Mouse (Mus musculus) brain, embryonic 14.5 days (tissue): ENCODE measurements around the gene Ncstn. TPM values are rescaled to one million over a fixed set of nuclear protein-coding genes. Genes with fewer than 3 reads are reported as not detected.

Experiments used
- DNase-seq: peaks from one replicate; pipeline ENCODE4 v3.0.0-alpha.2; 2011; ENCODE audit warnings: low read depth
- CTCF ChIP-seq: fragments of 200-500 bp; IDR thresholded peaks from 2 replicates; pipeline ENCODE4 v1.5.1; 2012; ENCODE audit warnings: inconsistent platforms, mild to moderate bottlenecking, moderate library complexity, borderline replicate concordance; ENCODE audit not compliant: insufficient read depth, insufficient read length; ENCODE audit errors: extremely low read depth
- POLR2A ChIP-seq: fragments of 200-500 bp; IDR thresholded peaks from 2 replicates; pipeline ENCODE4 v1.6.1; 2012; ENCODE audit warnings: mild to moderate bottlenecking, inconsistent platforms, borderline replicate concordance; ENCODE audit not compliant: poor library complexity, insufficient read depth, insufficient read length, severe bottlenecking; ENCODE audit errors: extremely low read depth
- polyA plus RNA-seq: library from polyadenylated mRNA; depleted of rRNA; stranded (reverse); fragments of >200 nt; gene quantifications from 2 replicates; pipeline ENCODE4 v1.2.3, GENCODE M21; 2012; rRNA removed

The Ncstn gene
- 136 and 139 TPM in 2 replicates for polyA plus RNA-seq

GRCm38 (mm10) chr1:172082101-172082898 is at the start of gene Ncstn, which contains the start of gene Copa:
Gene Ncstn (minus strand): TSS chr1:172082795.
Gene Copa (plus strand): TSS chr1:172082529.
- peak; percentile 98 for DNase-seq
- TF ChIP-seq POLR2A = peak; percentile 22; the same call in 1 of the 2 replicates
- no peak for TF ChIP-seq CTCF

GRCm38 (mm10) chr1:172132319-172132718 is 49.7 kb upstream of the Ncstn start:
- no peak for TF ChIP-seq CTCF
- no peak for TF ChIP-seq POLR2A
- DNase-seq = peak; percentile 22

- no peak for DNase-seq
- TF ChIP-seq CTCF = no peak
- no peak for TF ChIP-seq POLR2A
Observed at GRCm38 (mm10) chr1:172129780-172130179, 47.2 kb upstream of the Ncstn start.

- TF ChIP-seq POLR2A (no peak), CTCF (peak; percentile 52; the same call in 1 of the 2 replicates)
- DNase-seq = peak; percentile 36
Observed at GRCm38 (mm10) chr1:172129108-172129507, 46.5 kb upstream of the Ncstn start.

GRCm38 (mm10) chr1:172128563-172128962 is 46.0 kb upstream of the Ncstn start:
- TF ChIP-seq POLR2A (no peak), CTCF (no peak)
- DNase-seq = no peak

GRCm38 (mm10) chr1:172127487-172127886 is 44.9 kb upstream of the Ncstn start:
- no peak for TF ChIP-seq POLR2A
- TF ChIP-seq CTCF = no peak
- no peak for DNase-seq

- TF ChIP-seq POLR2A = peak; percentile 47; the same call in 1 of the 2 replicates
- TF ChIP-seq CTCF = no peak
- DNase-seq = peak; percentile 98
Observed at GRCm38 (mm10) chr1:172126376-172127347, 44.1 kb upstream of the Ncstn start, which contains the start of gene Pex19. Gene Pex19 (plus strand): TSS chr1:172126755.

GRCm38 (mm10) chr1:172124572-172124971 is 42.0 kb upstream of the Ncstn start:
- no peak for DNase-seq
- no peak for TF ChIP-seq CTCF
- TF ChIP-seq POLR2A = no peak

- no peak for DNase-seq
- TF ChIP-seq POLR2A = no peak
- TF ChIP-seq CTCF = no peak
Observed at GRCm38 (mm10) chr1:172122671-172123070, 40.1 kb upstream of the Ncstn start.

- peak; percentile 76; the same call in 1 of the 2 replicates for TF ChIP-seq CTCF
- TF ChIP-seq POLR2A = no peak
Observed at GRCm38 (mm10) chr1:172119720-172120119, 37.1 kb upstream of the Ncstn start.

GRCm38 (mm10) chr1:172119100-172119499 is 36.5 kb upstream of the Ncstn start:
- no peak for DNase-seq
- TF ChIP-seq POLR2A = no peak
- no peak for TF ChIP-seq CTCF

More at GRCm38 (mm10) chr1:172119720-172120119, 37.1 kb upstream of the Ncstn start:
- DNase-seq = peak; percentile 90

- DNase-seq = no peak
- TF ChIP-seq POLR2A = no peak
- TF ChIP-seq CTCF = no peak
Observed at GRCm38 (mm10) chr1:172116948-172117347, 34.4 kb upstream of the Ncstn start.

GRCm38 (mm10) chr1:172107777-172108477 is 25.3 kb upstream of the Ncstn start:
- no peak for TF ChIP-seq CTCF
- TF ChIP-seq POLR2A = no peak

GRCm38 (mm10) chr1:172105101-172105500 is 22.5 kb upstream of the Ncstn start:
- peak; percentile 31 for DNase-seq
- TF ChIP-seq POLR2A (no peak), CTCF (no peak; the same call in 1 of the 2 replicates)

More at GRCm38 (mm10) chr1:172107777-172108477, 25.3 kb upstream of the Ncstn start:
- peak; percentile 64 for DNase-seq
